Mouse (Mus musculus): Measurements from ENCODE around the gene Rpa1. TPM values are rescaled to one million over a fixed set of nuclear protein-coding genes. Genes with fewer than 3 reads are reported as not detected.

Gene Rpa1
- total and polyA plus RNA-seq, 3 experiments = 230 to 357 (median 287) TPM

DNA sequence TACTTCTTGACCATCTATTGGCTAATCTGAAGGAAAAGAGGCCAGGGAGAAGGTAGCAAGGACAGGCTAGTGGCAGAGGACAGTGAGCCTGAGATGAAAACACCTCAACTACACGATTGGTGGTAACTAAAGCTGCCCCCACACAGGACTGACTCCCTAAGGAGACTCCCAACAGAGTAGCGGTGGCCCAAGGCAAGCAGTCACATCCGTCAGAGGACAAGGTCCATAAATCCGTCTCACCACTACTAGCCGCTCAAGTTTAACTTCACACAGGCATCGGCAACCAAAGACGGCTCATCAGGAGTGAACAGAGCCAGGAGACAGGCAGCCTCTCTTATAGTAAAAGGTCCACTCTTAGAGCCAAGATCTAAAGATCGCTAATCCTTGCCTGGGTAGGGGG is 37.3 kb downstream of the Rpa1 start:
- in situ Hi-C loops (cut with MboI; ENCODE audit: low pct_ligation_motif_present, low pct_unique_long_range_greater_than_20kb, low sequenced_read_pairs) (no loop called here), dilution Hi-C loops (cut with MboI; ENCODE audit: extremely low pct_ligation_motif_present, extremely low pct_unique_long_range_greater_than_20kb, low sequenced_read_pairs) (no loop called here)
- Histone ChIP-seq H3K4me2 (ENCODE audit: insufficient read depth, low read depth, poor library complexity, severe bottlenecking) (no peak overlapping the region), H3K36me3 (replicated peaks in 1 of 2; ENCODE audit: control insufficient read depth in 1 of 2, insufficient read depth in 1 of 2, low read length in 1 of 2) (peaks cover 86 to 98% of the 10 kb centered on the region in 2 experiments), H3K4me3 (replicated peaks in 1 of 3; ENCODE audit: low read depth in 2 of 3, low read length in 2 of 3, poor library complexity in 1 of 3) (no peak overlapping the region), H3K27ac (ENCODE audit: insufficient read depth, low read depth) (no peak overlapping the region), H3K9me3 (replicated peaks; ENCODE audit: low read length) (no peaks in the 10 kb centered on the region), H3K4me1 (ENCODE audit: control insufficient read depth in 1 of 2, insufficient read depth in 2 of 2) (no peaks in the 10 kb centered on the region), H3K9ac (ENCODE audit: insufficient read depth, low read depth) (no peak overlapping the region), H3K79me2 (replicated peaks; ENCODE audit: control insufficient read depth, extremely low read depth, insufficient read depth, poor library complexity, severe bottlenecking) (no peaks in the 10 kb centered on the region), H3K27me3 (replicated peaks) (no peaks in the 10 kb centered on the region)
- no peak for TF ChIP-seq USF1 (IDR thresholded peaks at IDR 0.05; ENCODE audit: low read depth, low read length)
- no peak for TF ChIP-seq USF2 (conservative IDR thresholded peaks at IDR 0.05; ENCODE audit: low read depth, low read length)
- TF ChIP-seq EP300 (IDR thresholded peaks at IDR 0.05; ENCODE audit: low read length) = no peak
- no peak for TF ChIP-seq CHD1 (IDR thresholded peaks at IDR 0.05; ENCODE audit: low read depth, low read length)
- no peak for DNase-seq (ENCODE audit: extremely low read depth)

DNA sequence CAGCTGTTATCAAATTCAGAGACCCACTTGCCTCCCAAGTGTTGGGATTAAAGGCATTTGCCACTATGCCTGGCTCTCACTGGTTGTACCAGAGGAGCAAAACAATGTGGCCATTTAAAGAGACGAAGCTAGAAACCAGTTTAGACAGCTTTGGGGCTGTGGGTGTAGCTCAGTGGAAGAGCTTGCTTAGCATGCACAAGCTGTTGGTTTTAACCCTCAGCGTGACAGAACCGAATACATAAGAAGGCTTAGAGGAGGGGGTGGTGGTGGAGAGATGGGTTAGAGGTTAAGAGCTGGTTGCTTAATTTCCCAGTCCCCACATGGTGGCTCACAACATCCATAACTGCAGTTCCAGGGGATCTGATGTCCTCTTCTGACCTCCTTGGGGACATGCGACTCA is 39.5 kb downstream of the Rpa1 start:
- dilution Hi-C loops (cut with MboI; ENCODE audit: extremely low pct_ligation_motif_present, extremely low pct_unique_long_range_greater_than_20kb, low sequenced_read_pairs) = no loop called here
- no peaks in the 10 kb centered on the region for H3K79me2 ChIP-seq (replicated peaks; ENCODE audit: control insufficient read depth, extremely low read depth, insufficient read depth, poor library complexity, severe bottlenecking)
- no peaks in the 10 kb centered on the region for H3K4me1 ChIP-seq (ENCODE audit: control insufficient read depth in 1 of 2, insufficient read depth in 2 of 2)
- no peaks in the 10 kb centered on the region for H3K27me3 ChIP-seq (replicated peaks)
- DNase-seq (ENCODE audit: extremely low read depth) = no peak
- no peak overlapping the region for H3K9ac ChIP-seq (ENCODE audit: insufficient read depth, low read depth)
- in situ Hi-C loops (cut with MboI; ENCODE audit: low pct_ligation_motif_present, low pct_unique_long_range_greater_than_20kb, low sequenced_read_pairs) = no loop called here
- no peak overlapping the region for H3K27ac ChIP-seq (ENCODE audit: insufficient read depth, low read depth)
- no peak overlapping the region for H3K4me2 ChIP-seq (ENCODE audit: insufficient read depth, low read depth, poor library complexity, severe bottlenecking)
- H3K4me3 ChIP-seq (replicated peaks in 1 of 3; ENCODE audit: low read depth in 2 of 3, low read length in 2 of 3, poor library complexity in 1 of 3) = no peak overlapping the region
- H3K9me3 ChIP-seq (replicated peaks; ENCODE audit: low read length) = no peaks in the 10 kb centered on the region
- peaks cover 85 to 96% of the 10 kb centered on the region in 2 experiments for H3K36me3 ChIP-seq (replicated peaks in 1 of 2; ENCODE audit: control insufficient read depth in 1 of 2, insufficient read depth in 1 of 2, low read length in 1 of 2)
- TF ChIP-seq MAX (IDR thresholded peaks at IDR 0.05; ENCODE audit: low read length) (no peak), JUN (IDR thresholded peaks at IDR 0.05; ENCODE audit: insufficient read depth, low read depth, low read length) (no peak), USF1 (IDR thresholded peaks at IDR 0.05; ENCODE audit: low read depth, low read length) (no peak), ZNF384 (IDR thresholded peaks at IDR 0.05; ENCODE audit: low read depth, low read length) (no peak), UBTF (IDR thresholded peaks at IDR 0.05; ENCODE audit: low read depth, low read length) (no peak), MAFK (IDR thresholded peaks at IDR 0.05; ENCODE audit: insufficient replicate concordance, low read length) (no peak), POLR2AphosphoS2 (IDR thresholded peaks at IDR 0.05; ENCODE audit: low read depth, low read length) (no peak), RAD21 (IDR thresholded peaks at IDR 0.05; ENCODE audit: low read depth, low read length) (no peak), EP300 (IDR thresholded peaks at IDR 0.05; ENCODE audit: low read length) (no peak), BHLHE40 (IDR thresholded peaks at IDR 0.05; ENCODE audit: low read depth, low read length) (no peak), NELFE (IDR thresholded peaks at IDR 0.05; ENCODE audit: low read depth, low read length) (no peak), SIN3A (IDR thresholded peaks at IDR 0.05; ENCODE audit: low read length) (no peak), ZC3H11A (IDR thresholded peaks at IDR 0.05; ENCODE audit: low read depth, low read length) (no peak), USF2 (conservative IDR thresholded peaks at IDR 0.05; ENCODE audit: low read depth, low read length) (no peak), ZKSCAN1 (IDR thresholded peaks at IDR 0.05; ENCODE audit: borderline replicate concordance, low read depth, low read length) (no peak), E2F4 (IDR thresholded peaks at IDR 0.05; ENCODE audit: insufficient replicate concordance, low read depth, low read length) (no peak)
